Mouse (Mus musculus) brain, embryonic 14.5 days (tissue): ENCODE measurements around the gene Fbxl4.

Experiments
- CTCF ChIP-seq: fragments of 200-500 bp; IDR thresholded peaks from 2 replicates; pipeline ENCODE4 v1.5.1; 2012; ENCODE audit warnings: inconsistent platforms, mild to moderate bottlenecking, moderate library complexity, borderline replicate concordance; ENCODE audit not compliant: insufficient read depth, insufficient read length; ENCODE audit errors: extremely low read depth
- POLR2A ChIP-seq: fragments of 200-500 bp; IDR thresholded peaks from 2 replicates; pipeline ENCODE4 v1.6.1; 2012; ENCODE audit warnings: mild to moderate bottlenecking, inconsistent platforms, borderline replicate concordance; ENCODE audit not compliant: poor library complexity, insufficient read depth, insufficient read length, severe bottlenecking; ENCODE audit errors: extremely low read depth

DNA sequence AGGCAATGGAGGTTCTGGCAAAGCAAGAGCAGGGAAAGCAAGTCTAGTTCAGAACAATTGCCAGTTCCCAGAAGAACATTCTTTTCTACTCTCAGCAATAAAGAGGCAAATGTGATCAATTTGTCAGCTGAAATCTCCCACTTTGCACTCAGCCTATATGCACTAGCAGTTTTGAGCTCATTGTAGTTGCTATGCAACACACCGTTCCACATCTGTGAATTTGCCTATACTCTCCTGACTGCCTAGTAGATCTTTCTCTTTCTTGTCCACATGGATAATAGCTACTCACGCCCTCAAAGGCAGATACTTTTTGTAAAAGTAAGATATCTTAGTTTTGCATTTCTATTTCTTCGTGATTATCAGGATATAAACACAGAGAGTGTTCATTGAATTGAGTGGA is 42.8 kb upstream of the Fbxl4 start:
- TF ChIP-seq POLR2A (no peak), CTCF (no peak)
